Mouse (Mus musculus) CH12.LX (cell line): ENCODE results near the gene Pdrg1. TPM values are rescaled to one million over a fixed set of nuclear protein-coding genes. Genes with fewer than 3 reads are reported as not detected.

Source experiments
- DNase-seq: peaks from one replicate; pipeline ENCODE4 v3.0.0-alpha.2; 2013; ENCODE audit errors: extremely low read depth
- H3K27ac ChIP-seq: 2 replicates; pipeline ENCODE4 v1.5.1; 2012; ENCODE audit warnings: low read depth, mild to moderate bottlenecking, control low read depth, moderate library complexity; ENCODE audit not compliant: insufficient read depth
- H3K27me3 ChIP-seq: replicated peaks from 2 replicates; pipeline ENCODE3; 2012; ENCODE audit warnings: inconsistent platforms
- H3K36me3 ChIP-seq, 2 experiments: replicated peaks in 1 of 2; 2 replicates each; pipeline versions ENCODE3 to v1.6.1; 2012; ENCODE audit warnings: inconsistent platforms in 1 of 2, low read length in 1 of 2, mild to moderate bottlenecking in 1 of 2, mixed read lengths in 1 of 2, moderate library complexity in 1 of 2; ENCODE audit not compliant: control insufficient read depth in 1 of 2, insufficient read depth in 1 of 2
- H3K4me1 ChIP-seq, 2 experiments: 2 replicates each; pipeline ENCODE4 v1.6.1; 2012; ENCODE audit warnings: inconsistent platforms in 1 of 2, moderate library complexity in 1 of 2; ENCODE audit not compliant: insufficient read depth in 2 of 2, control insufficient read depth in 1 of 2
- H3K4me2 ChIP-seq: 2 replicates; pipeline ENCODE4 v1.6.1; 2012; ENCODE audit warnings: low read depth, mild to moderate bottlenecking, control low read depth; ENCODE audit not compliant: poor library complexity, insufficient read depth, severe bottlenecking
- H3K4me3 ChIP-seq, 3 experiments: fragments of 150-350 bp in 1 of 3; sonication (generic) in 1 of 3; replicated peaks in 1 of 3; 2 replicates each; pipeline versions ENCODE3 to v1.5.1; 2011 to 2012; ENCODE audit warnings: low read depth in 2 of 3, low read length in 2 of 3, mild to moderate bottlenecking in 2 of 3, moderate library complexity in 2 of 3, control low read depth in 1 of 3, improper control_type of control experiment in 1 of 3, inconsistent platforms in 1 of 3, mixed read lengths in 1 of 3; ENCODE audit not compliant: poor library complexity in 1 of 3
- H3K79me2 ChIP-seq: replicated peaks from 2 replicates; pipeline ENCODE4 v1.6.1; 2012; ENCODE audit warnings: mild to moderate bottlenecking, moderate library complexity; ENCODE audit not compliant: control insufficient read depth, poor library complexity, insufficient read depth, severe bottlenecking; ENCODE audit errors: extremely low read depth
- H3K9ac ChIP-seq: 2 replicates; pipeline ENCODE4 v1.6.1; 2012; ENCODE audit warnings: low read depth, mild to moderate bottlenecking, control low read depth, moderate library complexity; ENCODE audit not compliant: insufficient read depth
- H3K9me3 ChIP-seq: replicated peaks from 2 replicates; pipeline ENCODE3; 2012; ENCODE audit warnings: low read length, inconsistent platforms, mixed read lengths
- BHLHE40 ChIP-seq: IDR thresholded peaks from 2 replicates; pipeline ENCODE4 v1.6.1; 2011; ENCODE audit warnings: mild to moderate bottlenecking, low read depth, low read length, improper control_type of control experiment
- E2F4 ChIP-seq: IDR thresholded peaks from 2 replicates; pipeline ENCODE4 v1.6.1; 2011; ENCODE audit warnings: low read depth, low read length, improper control_type of control experiment; ENCODE audit not compliant: insufficient replicate concordance
- ELF1 ChIP-seq: IDR thresholded peaks from 2 replicates; pipeline ENCODE4 v1.6.1; 2014; ENCODE audit warnings: low read depth, mild to moderate bottlenecking, inconsistent platforms, low read length, improper control_type of control experiment
- EP300 ChIP-seq: IDR thresholded peaks from 2 replicates; pipeline ENCODE4 v1.6.1; 2011; ENCODE audit warnings: low read length, improper control_type of control experiment
- IRF4 ChIP-seq: IDR thresholded peaks from 2 replicates; pipeline ENCODE4 v1.6.1; 2014; ENCODE audit warnings: low read depth, mild to moderate bottlenecking, inconsistent platforms, low read length, improper control_type of control experiment
- JUN ChIP-seq: IDR thresholded peaks from 2 replicates; pipeline ENCODE4 v1.6.1; 2011; ENCODE audit warnings: low read depth, mild to moderate bottlenecking, low read length, improper control_type of control experiment, moderate library complexity; ENCODE audit not compliant: insufficient read depth
- JUND ChIP-seq: conservative IDR thresholded peaks from 2 replicates; pipeline ENCODE4 v1.6.1; 2011; ENCODE audit warnings: low read depth, low read length, improper control_type of control experiment
- KAT2A ChIP-seq: IDR thresholded peaks from 2 replicates; pipeline ENCODE4 v1.6.1; 2012; ENCODE audit warnings: low read length, improper control_type of control experiment, inconsistent platforms; ENCODE audit not compliant: insufficient replicate concordance
- MAX ChIP-seq: IDR thresholded peaks from 2 replicates; pipeline ENCODE4 v1.6.1; 2011; ENCODE audit warnings: low read length, improper control_type of control experiment
- PAX5 ChIP-seq: IDR thresholded peaks from 2 replicates; pipeline ENCODE4 v1.6.1; 2012; ENCODE audit warnings: low read length, inconsistent platforms, mixed read lengths
- POLR2A ChIP-seq: IDR thresholded peaks from 2 replicates; pipeline ENCODE4 v1.6.1; 2011; ENCODE audit warnings: low read depth, mild to moderate bottlenecking, improper control_type of control experiment, low read length
- RAD21 ChIP-seq: IDR thresholded peaks from 2 replicates; pipeline ENCODE4 v1.6.1; 2011; ENCODE audit warnings: low read depth, mild to moderate bottlenecking, low read length, improper control_type of control experiment, moderate library complexity
- RCOR1 ChIP-seq: conservative IDR thresholded peaks from 2 replicates; pipeline ENCODE4 v1.6.1; 2012; ENCODE audit warnings: low read depth, mild to moderate bottlenecking, inconsistent platforms, low read length, improper control_type of control experiment
- ZKSCAN1 ChIP-seq: IDR thresholded peaks from 2 replicates; pipeline ENCODE4 v1.6.1; 2012; ENCODE audit warnings: low read depth, inconsistent platforms, low read length, improper control_type of control experiment, borderline replicate concordance
- ZMIZ1 ChIP-seq: IDR thresholded peaks from 2 replicates; pipeline ENCODE4 v1.6.1; 2012; ENCODE audit warnings: low read depth, mild to moderate bottlenecking, inconsistent platforms, low read length, improper control_type of control experiment
- dilution Hi-C: fragments of 300-500 bp; cut with MboI; formaldehyde crosslinking; loops from 2 replicates; pipeline ENCODE4 v1.14.3; 2020; ENCODE audit warnings: low sequenced_read_pairs; ENCODE audit not compliant: extremely low pct_unique_long_range_greater_than_20kb, extremely low pct_ligation_motif_present
- in situ Hi-C: fragments of 300-500 bp; cut with MboI; formaldehyde crosslinking; loops from 3 replicates; pipeline ENCODE4 v1.14.3; 2019; ENCODE audit warnings: low sequenced_read_pairs, low pct_ligation_motif_present, low pct_unique_long_range_greater_than_20kb, mixed read lengths
- polyA plus RNA-seq: library from polyadenylated mRNA; unstranded; fragments of >175 nt; gene quantifications from 2 replicates; pipeline ENCODE4 v1.2.1, GENCODE M21; 2012; ENCODE audit warnings: low read depth; ENCODE audit not compliant: insufficient read length
- total RNA-seq, 2 experiments: library from RNA; depleted of rRNA; stranded (reverse); fragments of 300-350 nt in 1 of 2; fragments of >200 nt in 1 of 2; gene quantifications; 2 replicates each; pipeline ENCODE4 v1.2.3; 2012 to 2014

The Pdrg1 gene
- total and polyA plus RNA-seq, 3 experiments: 26.1 to 56.4 (median 50.9) TPM

- Histone ChIP-seq H3K9ac (no peak overlapping the region), H3K4me3 (no peak overlapping the region), H3K4me1 (peaks cover 9 to 15% of the 10 kb centered on the region in 2 experiments), H3K79me2 (peaks cover 20% of the 10 kb centered on the region), H3K9me3 (no peaks in the 10 kb centered on the region), H3K27me3 (peaks cover 50% of the 10 kb centered on the region), H3K36me3 (peaks cover 22 to 32% of the 10 kb centered on the region in 2 experiments), H3K4me2 (no peak overlapping the region; the same call in 1 of the 2 replicates), H3K27ac (no peak overlapping the region)
- dilution Hi-C loops: no loop called here
- no peak for TF ChIP-seq RCOR1
- no peak for TF ChIP-seq ZKSCAN1
- TF ChIP-seq ELF1: no peak
- TF ChIP-seq POLR2A: no peak
- no peak for TF ChIP-seq BHLHE40
- no peak for TF ChIP-seq PAX5
- TF ChIP-seq IRF4: no peak
- no peak for TF ChIP-seq ZMIZ1
- TF ChIP-seq E2F4: no peak
- TF ChIP-seq RAD21: no peak
- no peak for TF ChIP-seq JUN
- TF ChIP-seq KAT2A: no peak
- TF ChIP-seq MAX: no peak
- no peak for TF ChIP-seq JUND
- in situ Hi-C loops: no loop called here
- no peak for DNase-seq
Observed at GRCm38 (mm10) chr2:153015804-153016203, 577 bp upstream of the Pdrg1 start.

DNA sequence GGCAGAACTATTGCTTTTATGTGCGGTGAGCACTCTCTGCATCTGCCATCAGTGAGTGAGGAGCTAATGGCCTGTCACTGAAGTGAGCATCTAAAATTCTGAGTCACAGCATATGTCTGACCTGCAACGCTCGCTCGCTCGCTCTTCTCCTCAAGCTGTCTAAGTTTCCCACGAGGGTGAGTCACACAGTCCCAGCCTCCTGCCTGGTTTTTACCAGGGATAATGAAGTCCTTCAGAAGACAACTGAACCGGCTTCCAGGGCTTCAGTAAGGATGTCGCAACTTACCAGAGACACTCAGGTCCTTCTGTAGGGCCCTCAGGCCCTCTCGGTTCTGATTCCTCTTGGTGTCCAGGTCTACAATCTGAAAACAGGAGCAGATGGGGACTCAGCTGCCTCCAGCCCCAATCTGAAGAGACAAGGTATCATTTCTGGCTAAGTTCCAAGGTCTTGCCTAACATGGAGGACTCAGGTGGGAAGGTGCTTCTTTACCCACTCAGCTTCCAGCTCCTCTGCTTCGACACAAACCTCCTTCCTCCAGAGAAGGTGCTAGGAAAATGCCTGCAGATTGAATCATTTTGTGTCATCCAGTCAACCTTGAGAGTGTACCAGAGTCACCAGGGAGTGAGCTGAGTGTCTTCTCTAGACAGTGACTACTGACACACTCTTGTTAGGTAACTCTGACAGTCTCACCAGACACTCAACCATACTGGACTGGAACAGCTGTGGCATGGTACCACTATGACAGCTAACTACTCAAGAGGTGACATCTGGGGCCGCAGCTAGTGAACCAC lies 1.3 kb downstream of the Pdrg1 start:
- peak overlapping the region; percentile 92 for H3K4me2 ChIP-seq
- H3K36me3 ChIP-seq: peaks cover 37 to 51% of the 10 kb centered on the region in 2 experiments
- no peak overlapping the region for H3K27ac ChIP-seq
- DNase-seq: no peak
- TF ChIP-seq ZKSCAN1: no peak
- TF ChIP-seq EP300: no peak
- TF ChIP-seq JUND: no peak
- peaks cover 9 to 15% of the 10 kb centered on the region in 2 experiments for H3K4me1 ChIP-seq
- no peaks in the 10 kb centered on the region for H3K9me3 ChIP-seq
- H3K4me3 ChIP-seq: peak overlapping the region; percentile 76 to 93 (median 81)
- H3K27me3 ChIP-seq: peaks cover 33% of the 10 kb centered on the region
- dilution Hi-C loops (no loop called here), in situ Hi-C loops (no loop called here)
- peaks cover 20% of the 10 kb centered on the region for H3K79me2 ChIP-seq
- H3K9ac ChIP-seq: peak overlapping the region; percentile 78
